Mouse (Mus musculus): ENCODE results near the gene Cops6. TPM values are rescaled to one million over a fixed set of nuclear protein-coding genes. Genes with fewer than 3 reads are reported as not detected.
A peak's percentile ranks its signal among the peaks of the same experiment; 100 is the strongest.

Cops6 gene
- total RNA-seq (2014; fragmentation: Nextera tagmentation) (81.1 and 121 TPM in 2 replicates), total RNA-seq (2017) (51.6 and 66.1 TPM in 2 replicates)

GRCm38 (mm10) chr5:138160842-138161665 lies at the start of gene Cops6:
Cops6 (plus strand) TSS chr5:138161071.
- ATAC-seq (replicated peaks; ENCODE audit: low FRiP score, low TSS enrichment, poor library complexity, severe bottlenecking): peak; percentile 90

DNA sequence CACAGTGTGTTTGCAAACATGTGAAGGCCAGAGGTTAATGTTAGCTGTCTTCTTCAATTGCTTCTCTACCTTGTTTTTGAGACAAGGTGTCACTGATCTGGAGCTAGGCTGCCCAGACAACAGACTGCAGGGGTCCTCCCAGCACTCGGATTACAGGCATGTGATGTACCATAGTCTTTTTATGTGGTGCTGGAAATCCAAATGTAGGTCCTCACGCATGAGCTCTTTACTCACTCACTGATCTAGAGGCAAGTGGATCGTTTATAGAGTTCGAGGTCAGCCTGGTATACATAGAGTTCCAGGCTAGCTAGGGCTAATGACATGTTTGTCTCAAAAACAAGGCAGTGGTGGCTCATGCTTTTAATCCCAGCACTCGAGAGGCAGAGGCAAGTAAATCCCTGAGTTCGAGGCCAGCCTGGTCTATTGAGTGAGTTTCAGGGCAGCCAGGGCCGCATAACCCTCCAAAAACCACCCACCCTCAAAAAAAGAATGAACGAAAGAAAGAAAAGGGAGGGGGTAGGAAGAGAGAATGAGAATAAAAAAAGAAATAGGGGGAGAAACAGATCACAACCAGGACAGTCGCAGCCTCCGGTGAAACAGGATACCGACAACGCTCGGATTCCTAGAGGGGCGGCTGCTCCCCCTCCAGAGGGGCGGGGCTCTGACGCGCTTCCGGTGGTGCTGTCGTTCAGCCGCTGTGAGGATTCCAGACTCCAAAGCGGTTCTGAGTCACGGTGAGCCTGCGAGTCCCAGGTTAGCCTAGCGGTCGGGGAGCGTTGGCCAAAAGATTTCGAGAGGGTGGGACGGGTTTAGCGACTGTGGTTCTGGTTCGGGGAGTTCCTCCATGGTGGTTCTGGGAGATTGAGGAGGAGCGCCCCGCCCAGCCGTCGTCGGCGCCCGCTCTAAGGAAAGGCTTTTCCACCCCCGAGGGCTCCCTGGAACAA lies 44.3 kb upstream of the Cops6 start, which contains the start of gene Zscan21:
Gene Zscan21, plus strand, starts transcription at position 649 of the 944 bp plus-strand sequence.
- peak; percentile 100 for ATAC-seq (replicated peaks; ENCODE audit: low FRiP score, low TSS enrichment, poor library complexity, severe bottlenecking)

GRCm38 (mm10) chr5:138117199-138118015 lies 43.5 kb upstream of the Cops6 start:
- ATAC-seq (replicated peaks; ENCODE audit: low FRiP score, low TSS enrichment, poor library complexity, severe bottlenecking): peak; percentile 62

DNA sequence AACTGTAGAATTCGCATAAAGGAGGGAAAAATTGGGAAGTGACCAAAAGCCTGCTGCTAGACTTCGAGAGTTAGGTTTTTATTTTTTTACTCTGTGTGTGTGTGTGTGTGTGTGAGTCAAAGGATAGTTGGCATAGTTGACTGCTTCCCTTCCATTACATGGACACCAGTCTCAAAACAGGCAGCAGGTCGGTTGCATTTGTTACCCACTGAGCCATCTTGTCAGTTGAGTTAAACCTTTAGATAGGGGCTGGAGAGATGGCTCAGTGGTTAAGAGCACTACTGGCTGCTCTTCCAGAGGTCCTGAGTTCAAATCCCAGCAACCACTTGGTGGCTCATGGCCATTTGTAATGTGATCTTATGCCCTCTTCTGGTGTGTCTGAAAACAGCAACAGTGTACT lies 42.8 kb upstream of the Cops6 start:
- no peak for ATAC-seq (replicated peaks; ENCODE audit: low FRiP score, low TSS enrichment, poor library complexity, severe bottlenecking)

DNA sequence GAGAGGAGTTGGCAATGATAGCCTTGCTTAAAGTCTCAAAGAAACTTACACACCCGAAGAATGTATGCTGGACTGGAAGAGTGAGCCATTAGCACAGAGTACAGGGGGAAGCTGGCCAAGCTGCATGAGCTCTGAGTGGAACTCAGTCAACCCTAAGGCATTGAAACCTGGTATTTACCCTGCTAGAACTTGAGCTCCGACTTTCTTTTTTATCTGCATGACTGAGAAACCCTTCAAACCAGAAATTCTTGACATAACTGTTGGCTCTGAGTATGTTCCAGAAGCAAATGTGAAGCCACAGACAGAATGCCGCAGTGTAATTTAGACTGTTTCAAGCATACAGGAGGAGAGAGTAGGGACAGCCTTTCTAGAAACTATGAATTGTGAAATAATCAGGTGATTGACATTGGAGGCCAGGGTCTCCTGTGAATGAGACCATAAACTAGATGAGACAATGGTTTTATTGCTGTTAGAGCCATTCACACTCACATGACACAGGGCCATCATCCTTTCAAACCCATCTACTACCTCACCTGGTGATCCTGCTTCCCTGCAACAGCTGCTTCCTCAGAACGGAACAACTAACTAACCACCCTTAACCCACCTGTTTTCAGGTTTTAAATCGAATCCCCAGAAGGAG lies 28.3 kb upstream of the Cops6 start:
- ATAC-seq (replicated peaks; ENCODE audit: low FRiP score, low TSS enrichment, poor library complexity, severe bottlenecking): no peak

GRCm38 (mm10) chr5:138137257-138137656 lies 23.6 kb upstream of the Cops6 start:
- ATAC-seq (replicated peaks; ENCODE audit: low FRiP score, low TSS enrichment, poor library complexity, severe bottlenecking): peak; percentile 89

- peak; percentile 81 for ATAC-seq (replicated peaks; ENCODE audit: low FRiP score, low TSS enrichment, poor library complexity, severe bottlenecking)
These were observed 22.8 kb upstream of the Cops6 start for GRCm38 (mm10) chr5:138137935-138138549.

DNA sequence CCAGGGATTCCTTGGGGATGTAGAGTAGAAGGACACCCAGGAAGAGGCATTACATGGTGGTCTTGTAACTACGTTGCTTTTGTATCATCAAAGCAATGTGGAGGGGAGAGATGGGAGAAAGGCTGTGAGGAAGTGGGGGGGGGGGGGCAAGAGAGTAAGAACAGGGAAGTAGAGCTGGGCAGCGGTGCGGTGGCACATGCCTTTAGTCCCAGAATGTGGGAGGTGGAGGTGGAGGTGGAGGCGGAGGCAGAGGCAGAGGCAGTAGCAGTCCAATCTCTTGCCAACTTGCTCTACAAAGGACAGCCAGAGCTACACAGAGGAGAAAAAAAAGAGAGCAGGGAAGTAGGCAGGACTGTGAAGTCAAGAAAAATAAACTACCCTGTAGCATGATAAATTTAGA lies 22.3 kb upstream of the Cops6 start:
- no peak for ATAC-seq (replicated peaks; ENCODE audit: low FRiP score, low TSS enrichment, poor library complexity, severe bottlenecking)

GRCm38 (mm10) chr5:138154390-138154789 lies 6.5 kb upstream of the Cops6 start:
- no peak for ATAC-seq (replicated peaks; ENCODE audit: low FRiP score, low TSS enrichment, poor library complexity, severe bottlenecking)

DNA sequence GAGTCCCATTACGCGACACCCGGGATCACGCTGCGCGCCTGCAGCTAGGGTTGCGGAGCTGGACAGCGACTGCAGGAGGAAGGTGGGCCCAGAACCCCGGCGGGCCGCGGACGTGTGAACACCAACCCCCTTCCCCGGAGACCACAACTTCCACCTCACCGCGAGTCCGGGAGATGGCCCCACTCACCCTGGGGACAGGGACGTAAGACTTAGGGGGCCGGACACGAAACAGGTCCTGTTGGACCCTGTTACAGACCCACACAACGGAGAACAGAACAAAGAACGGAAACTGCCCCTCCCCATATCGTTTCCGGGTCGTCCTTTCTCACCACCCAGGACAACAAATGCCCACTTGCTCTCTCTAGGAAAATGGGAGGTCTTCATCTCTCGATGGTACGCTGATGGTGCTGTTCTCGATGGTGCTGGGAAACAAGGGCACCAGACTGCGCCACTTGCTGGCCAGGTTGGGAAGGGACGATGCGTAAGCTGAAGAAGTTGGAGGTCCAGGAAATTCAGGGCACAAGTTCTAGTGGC lies 5.4 kb upstream of the Cops6 start, which contains the start of gene Zfp113:
Gene Zfp113, minus strand, starts transcription at position 302 of the 534 bp plus-strand sequence.
- peak; percentile 98 for ATAC-seq (replicated peaks; ENCODE audit: low FRiP score, low TSS enrichment, poor library complexity, severe bottlenecking)

- no peak for ATAC-seq (replicated peaks; ENCODE audit: low FRiP score, low TSS enrichment, poor library complexity, severe bottlenecking)
These were observed 578 bp upstream of the Cops6 start for GRCm38 (mm10) chr5:138160224-138160762.

GRCm38 (mm10) chr5:138163046-138163445 lies 2.2 kb downstream of the Cops6 start:
- 0 out of 2 replicates have a peak, but pooled peaks have one; percentile 2 for ATAC-seq (replicated peaks; ENCODE audit: low FRiP score, low TSS enrichment, poor library complexity, severe bottlenecking)

- ATAC-seq (replicated peaks; ENCODE audit: low FRiP score, low TSS enrichment, poor library complexity, severe bottlenecking): no peak
These were observed 2.7 kb downstream of the Cops6 start for GRCm38 (mm10) chr5:138163610-138164009.

DNA sequence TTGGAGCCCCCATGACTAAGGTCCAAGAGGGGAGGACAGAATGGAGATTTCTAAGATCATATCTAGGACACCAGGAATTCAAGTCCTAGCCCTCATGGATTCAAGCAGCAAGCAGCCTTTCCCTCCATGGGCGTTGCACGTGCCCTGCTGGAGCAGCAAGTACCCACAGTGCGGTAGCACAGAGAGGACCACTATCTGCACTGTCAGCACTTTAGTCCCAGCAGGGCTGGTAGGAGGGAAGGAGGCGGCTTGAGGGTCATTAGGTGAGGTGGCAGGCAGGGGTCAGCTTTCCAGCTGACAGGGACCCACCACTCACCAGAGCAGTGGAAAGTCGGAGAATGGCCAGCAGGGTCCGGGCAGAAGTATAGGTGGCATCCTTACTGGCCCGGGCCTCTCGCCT lies 4.7 kb downstream of the Cops6 start:
- no peak for ATAC-seq (replicated peaks; ENCODE audit: low FRiP score, low TSS enrichment, poor library complexity, severe bottlenecking)

- ATAC-seq (replicated peaks; ENCODE audit: low FRiP score, low TSS enrichment, poor library complexity, severe bottlenecking): peak; percentile 65
These were observed 10.2 kb downstream of the Cops6 start for GRCm38 (mm10) chr5:138170936-138171561.

- ATAC-seq (replicated peaks; ENCODE audit: low FRiP score, low TSS enrichment, poor library complexity, severe bottlenecking): peak; percentile 72
These were observed 11.0 kb downstream of the Cops6 start, which contains the start of the genes Ap4m1 and Mcm7 for GRCm38 (mm10) chr5:138171695-138172491. Ap4m1 (plus strand) TSS chr5:138172002. Mcm7 (minus strand) TSS chr5:138172422.
